Mouse (Mus musculus) forebrain, embryonic 12.5 days (tissue): ENCODE measurements around the gene Ppp4r3a. TPM values are rescaled to one million over a fixed set of nuclear protein-coding genes. Genes with fewer than 3 reads are reported as not detected.
"Not testable (repeated sequence)": the region's sequence is repeated elsewhere in the genome, so short reads cannot be mapped to it uniquely, and the experiment has no call there.

Experiments used
- ATAC-seq: fragments of 200-750 bp; cut with Nextera tagmentation; 2 replicates; pipeline ENCODE4 v1.8.0; 2017; ENCODE audit warnings: moderate TSS enrichment; ENCODE audit not compliant: low FRiP score
- H3K27ac ChIP-seq: fragments of 300-500 bp; sonication (generic); 2 replicates; pipeline ENCODE4 v1.5.1; 2016; ENCODE audit warnings: mild to moderate bottlenecking
- H3K27me3 ChIP-seq: fragments of 300-500 bp; sonication (generic); 2 replicates; pipeline ENCODE4 v1.6.1; 2016; ENCODE audit warnings: mild to moderate bottlenecking
- H3K36me3 ChIP-seq: fragments of 300-500 bp; sonication (generic); replicated peaks from 2 replicates; pipeline ENCODE4 v1.6.1; 2016; ENCODE audit warnings: mild to moderate bottlenecking
- H3K4me1 ChIP-seq: fragments of 300-500 bp; sonication (generic); 2 replicates; pipeline ENCODE4 v1.6.1; 2016
- H3K4me2 ChIP-seq: fragments of 300-500 bp; sonication (generic); 2 replicates; pipeline ENCODE4 v1.6.1; 2016; ENCODE audit warnings: mild to moderate bottlenecking, moderate library complexity
- H3K4me3 ChIP-seq: fragments of 300-500 bp; sonication (generic); replicated peaks from 2 replicates; pipeline ENCODE4 v1.5.1; 2016; ENCODE audit warnings: mild to moderate bottlenecking
- H3K9ac ChIP-seq: fragments of 300-500 bp; sonication (generic); 2 replicates; pipeline ENCODE4 v1.6.1; 2016; ENCODE audit warnings: mild to moderate bottlenecking
- H3K9me3 ChIP-seq: fragments of 300-500 bp; sonication (generic); 2 replicates; pipeline ENCODE4 v1.6.1; 2016
- WGBS: fragments of 180-500 bp; shearing (Covaris S2); methylation state at CpG from one replicate; pipeline ENCODE4 v1.1.7; 2016; 5-methylcytosine and 5-hydroxymethylcytosine counted together
- polyA plus RNA-seq: library from polyadenylated mRNA; unstranded; fragments of >200 nt; fragmentation: Nextera tagmentation; extraction: Ambion mirVana; gene quantifications from 2 replicates; pipeline ENCODE4 v1.2.1, GENCODE M21; 2016

Gene Ppp4r3a
- polyA plus RNA-seq, 1 experiment from 2014 or later: 78.0 TPM

- H3K36me3 ChIP-seq: peaks cover 21% of the 10 kb centered on the region
- H3K4me1 ChIP-seq: peaks cover 87% of the 10 kb centered on the region
- H3K27ac ChIP-seq: peak overlapping the region; percentile 60
- H3K9me3 ChIP-seq: 0 out of 2 replicates have a peak, but pooled peaks cover 4% of the 10 kb centered on the region
- H3K9ac ChIP-seq: no peak overlapping the region
- no peak for ATAC-seq
- no peaks in the 10 kb centered on the region for H3K27me3 ChIP-seq
- H3K4me2 ChIP-seq: no peak overlapping the region
- H3K4me3 ChIP-seq: no peak overlapping the region
- 32% methylated on average over 5 of the region's 5 CpGs for WGBS
Observed at GRCm38 (mm10) chr12:101016412-101016928, 67.0 kb downstream of the Ppp4r3a start.

GRCm38 (mm10) chr12:101015926-101016325, 67.6 kb downstream of the Ppp4r3a start:
- Histone ChIP-seq H3K4me2 (no peak overlapping the region), H3K27ac (peak overlapping the region; percentile 60), H3K4me3 (no peak overlapping the region), H3K9me3 (0 out of 2 replicates have a peak, but pooled peaks cover 4% of the 10 kb centered on the region), H3K9ac (no peak overlapping the region), H3K36me3 (peaks cover 16% of the 10 kb centered on the region), H3K27me3 (no peaks in the 10 kb centered on the region), H3K4me1 (peaks cover 87% of the 10 kb centered on the region)
- ATAC-seq: peak; percentile 55
- WGBS: 48% methylated on average over 4 of the region's 4 CpGs

GRCm38 (mm10) chr12:101015165-101015560, 68.3 kb downstream of the Ppp4r3a start:
- Histone ChIP-seq H3K27me3 (no peaks in the 10 kb centered on the region), H3K4me2 (no peak overlapping the region), H3K4me1 (peaks cover 81% of the 10 kb centered on the region), H3K36me3 (peaks cover 8% of the 10 kb centered on the region), H3K9ac (no peak overlapping the region), H3K4me3 (no peak overlapping the region), H3K27ac (peak overlapping the region; percentile 60; the same call in 1 of the 2 replicates), H3K9me3 (0 out of 2 replicates have a peak, but pooled peaks cover 4% of the 10 kb centered on the region)
- WGBS: 88% methylated on average over 11 of the region's 11 CpGs
- no peak for ATAC-seq

DNA sequence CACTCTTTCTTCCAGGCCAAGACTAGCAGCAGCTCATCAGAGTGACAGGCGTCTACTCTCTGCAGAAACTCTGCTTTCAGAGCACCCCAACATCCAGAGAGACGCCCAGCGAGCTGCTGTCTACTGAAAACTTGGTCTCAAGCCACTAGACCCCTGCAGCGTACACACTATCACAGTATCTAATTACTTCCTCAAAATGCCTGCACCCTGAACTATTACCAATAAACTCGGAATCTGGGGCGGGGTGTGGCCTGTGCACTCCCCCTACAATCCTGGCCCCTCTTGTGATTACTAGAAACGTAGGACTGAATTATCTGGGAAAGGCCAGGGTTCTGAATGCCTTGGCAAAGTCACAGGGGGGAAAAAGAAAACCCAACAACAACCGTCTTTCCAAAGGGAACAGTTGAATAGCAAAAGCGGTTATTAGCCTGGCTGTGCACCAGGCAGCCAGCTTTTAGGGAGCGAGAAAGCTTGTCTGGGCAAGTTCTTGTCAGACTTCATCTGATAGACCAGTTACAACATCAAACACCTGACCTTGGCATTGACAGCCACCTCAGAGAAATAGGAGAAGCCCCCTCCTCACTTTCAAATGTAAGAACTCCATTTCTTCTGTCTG, 68.8 kb downstream of the Ppp4r3a start:
- ATAC-seq: no peak
- Histone ChIP-seq H3K27me3 (no peaks in the 10 kb centered on the region), H3K4me2 (no peak overlapping the region), H3K9ac (no peak overlapping the region), H3K27ac (peak overlapping the region; percentile 60; the same call in 1 of the 2 replicates), H3K4me3 (no peak overlapping the region), H3K9me3 (no peaks in the 10 kb centered on the region), H3K36me3 (peaks cover 3% of the 10 kb centered on the region), H3K4me1 (peaks cover 79% of the 10 kb centered on the region)
- WGBS: 68% methylated on average over 10 of the region's 10 CpGs

DNA sequence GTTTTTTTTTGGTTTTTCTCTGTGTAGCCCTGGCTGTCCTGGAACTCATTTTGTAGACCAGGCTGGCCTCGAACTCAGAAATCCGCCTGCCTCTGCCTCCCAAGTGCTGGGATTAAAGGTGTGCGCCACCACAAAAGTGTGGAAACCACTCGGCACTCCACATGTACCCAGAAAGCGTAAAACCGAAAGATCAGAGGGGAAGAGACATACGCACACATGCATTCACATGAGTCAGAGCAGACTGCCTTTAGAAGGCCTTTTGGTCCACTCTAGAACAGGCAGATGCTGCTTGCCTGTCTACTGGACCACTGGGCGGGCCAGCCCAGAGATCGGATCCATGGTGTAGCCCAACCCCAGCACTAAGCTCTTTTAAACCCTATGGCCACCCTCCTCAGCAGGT, 69.8 kb downstream of the Ppp4r3a start:
- Histone ChIP-seq H3K27ac (peak overlapping the region; percentile 26; the same call in 1 of the 2 replicates), H3K4me1 (peaks cover 74% of the 10 kb centered on the region)
- 90% methylated on average over 9 of the region's 9 CpGs for WGBS
- not testable (repeated sequence) for H3K27me3 ChIP-seq, H3K36me3 ChIP-seq, H3K4me3 ChIP-seq, H3K9ac ChIP-seq, H3K4me2 ChIP-seq, ATAC-seq, H3K9me3 ChIP-seq

DNA sequence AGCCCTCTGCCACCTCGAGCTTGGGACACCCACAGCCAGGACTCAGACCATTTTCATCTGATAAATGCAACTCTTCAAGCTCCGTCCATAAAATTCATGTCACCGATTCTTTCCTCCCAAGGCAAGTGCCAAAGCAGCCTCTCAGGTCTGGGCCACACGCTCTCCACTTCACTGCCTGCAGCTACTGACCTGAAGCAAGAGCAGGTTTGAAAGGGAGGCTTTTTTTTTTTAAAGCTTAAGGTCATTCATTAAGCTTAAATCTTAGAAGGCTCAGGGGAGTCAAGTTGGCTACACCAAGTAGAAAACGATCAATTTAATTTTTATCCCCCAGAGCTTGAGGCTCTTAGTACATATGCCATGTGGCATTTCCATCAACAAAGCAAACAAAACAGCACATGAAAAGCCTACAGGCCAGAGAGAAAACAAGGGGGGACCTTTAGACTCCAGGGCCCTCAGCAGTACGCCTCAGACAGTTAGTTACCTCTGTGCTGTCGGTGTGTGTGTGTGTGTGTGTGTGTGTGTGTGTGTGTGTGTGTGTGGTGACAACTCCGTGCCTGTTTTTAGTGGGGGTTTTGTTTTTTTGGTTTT, 70.3 kb downstream of the Ppp4r3a start:
- Histone ChIP-seq H3K9me3 (no peaks in the 10 kb centered on the region), H3K4me3 (no peak overlapping the region), H3K27me3 (no peaks in the 10 kb centered on the region), H3K27ac (peak overlapping the region; percentile 26; the same call in 1 of the 2 replicates), H3K36me3 (no peaks in the 10 kb centered on the region), H3K4me2 (no peak overlapping the region), H3K9ac (no peak overlapping the region), H3K4me1 (peaks cover 74% of the 10 kb centered on the region)
- WGBS: 42% methylated on average over 8 of the region's 8 CpGs
- ATAC-seq: no peak

GRCm38 (mm10) chr12:101012197-101013077, 71.1 kb downstream of the Ppp4r3a start:
- H3K4me2 ChIP-seq: no peak overlapping the region
- ATAC-seq: no peak
- 49% methylated on average over 17 of the region's 17 CpGs for WGBS
- no peaks in the 10 kb centered on the region for H3K9me3 ChIP-seq
- H3K4me1 ChIP-seq: peaks cover 74% of the 10 kb centered on the region
- no peaks in the 10 kb centered on the region for H3K27me3 ChIP-seq
- H3K9ac ChIP-seq: no peak overlapping the region; the same call in 1 of the 2 replicates
- no peak overlapping the region for H3K4me3 ChIP-seq
- peak overlapping the region; percentile 26; the same call in 1 of the 2 replicates for H3K27ac ChIP-seq
- H3K36me3 ChIP-seq: no peaks in the 10 kb centered on the region

DNA sequence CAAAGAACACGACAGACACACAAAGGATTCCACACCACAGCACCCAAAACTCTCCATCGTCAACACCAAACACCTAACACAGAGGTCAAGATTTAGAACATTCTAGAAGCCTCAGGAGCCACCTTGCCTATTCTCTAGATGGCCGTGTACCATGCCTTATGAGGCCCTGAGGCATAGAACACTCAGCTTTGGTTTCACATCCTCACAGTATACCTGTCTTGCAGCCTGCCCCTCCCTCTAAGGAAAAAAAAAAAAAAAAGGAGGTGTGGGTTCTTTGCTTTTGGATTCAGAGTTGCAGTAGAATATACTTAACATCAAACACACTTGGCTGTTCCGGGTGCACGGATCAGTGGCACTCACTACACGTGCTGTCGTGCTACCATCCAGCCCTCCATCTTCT, 72.5 kb downstream of the Ppp4r3a start:
- Histone ChIP-seq H3K4me2 (no peak overlapping the region), H3K4me1 (peaks cover 76% of the 10 kb centered on the region), H3K4me3 (no peak overlapping the region), H3K9ac (no peak overlapping the region), H3K36me3 (no peaks in the 10 kb centered on the region), H3K9me3 (no peaks in the 10 kb centered on the region), H3K27ac (no peak overlapping the region), H3K27me3 (no peaks in the 10 kb centered on the region)
- no peak for ATAC-seq
- WGBS: 91% methylated on average over 7 of the region's 7 CpGs

GRCm38 (mm10) chr12:101010148-101010920, 73.2 kb downstream of the Ppp4r3a start:
- Histone ChIP-seq H3K4me2 (no peak overlapping the region), H3K9ac (no peak overlapping the region), H3K4me3 (no peak overlapping the region), H3K27me3 (no peaks in the 10 kb centered on the region), H3K4me1 (peaks cover 76% of the 10 kb centered on the region), H3K9me3 (no peaks in the 10 kb centered on the region), H3K36me3 (no peaks in the 10 kb centered on the region), H3K27ac (no peak overlapping the region)
- no peak for ATAC-seq
- 70% methylated on average over 10 of the region's 10 CpGs for WGBS

GRCm38 (mm10) chr12:101009225-101009624, 74.3 kb downstream of the Ppp4r3a start:
- peaks cover 76% of the 10 kb centered on the region for H3K4me1 ChIP-seq
- 83% methylated on average over 4 of the region's 4 CpGs for WGBS
- no peak overlapping the region for H3K4me3 ChIP-seq
- no peak overlapping the region for H3K4me2 ChIP-seq
- no peak overlapping the region for H3K27ac ChIP-seq
- no peak overlapping the region for H3K9ac ChIP-seq
- H3K36me3 ChIP-seq: no peaks in the 10 kb centered on the region
- no peaks in the 10 kb centered on the region for H3K9me3 ChIP-seq
- ATAC-seq: no peak
- H3K27me3 ChIP-seq: no peaks in the 10 kb centered on the region

GRCm38 (mm10) chr12:101008648-101009047, 74.9 kb downstream of the Ppp4r3a start:
- no peak overlapping the region for H3K4me3 ChIP-seq
- no peak overlapping the region for H3K4me2 ChIP-seq
- peaks cover 76% of the 10 kb centered on the region for H3K4me1 ChIP-seq
- no peaks in the 10 kb centered on the region for H3K9me3 ChIP-seq
- no peaks in the 10 kb centered on the region for H3K27me3 ChIP-seq
- no peaks in the 10 kb centered on the region for H3K36me3 ChIP-seq
- 0 out of 2 replicates have a peak overlapping the region, but pooled peaks have one; percentile 51 for H3K27ac ChIP-seq
- 19% methylated on average over 4 of the region's 4 CpGs for WGBS
- H3K9ac ChIP-seq: no peak overlapping the region
- ATAC-seq: no peak
